Mouse (Mus musculus) cortical plate, adult 2 months (tissue): Measurements from ENCODE around the gene C1qtnf7. TPM values are rescaled to one million over a fixed set of nuclear protein-coding genes. Genes with fewer than 3 reads are reported as not detected.

Experiments used
- H3K27ac ChIP-seq: fragments of 200-500 bp; 2 replicates; pipeline ENCODE4 v1.5.1; 2012; ENCODE audit warnings: low read length, control low read depth, inconsistent platforms; ENCODE audit not compliant: insufficient read depth
- H3K4me1 ChIP-seq: fragments of 200-500 bp; 2 replicates; pipeline ENCODE4 v1.6.1; 2011; ENCODE audit warnings: low read length; ENCODE audit not compliant: control insufficient read depth, insufficient read depth
- H3K4me3 ChIP-seq: fragments of 200-500 bp; 2 replicates; pipeline ENCODE4 v1.5.1; 2011; ENCODE audit warnings: mild to moderate bottlenecking, low read length, control low read depth; ENCODE audit not compliant: insufficient read depth
- CTCF ChIP-seq: fragments of 200-500 bp; IDR thresholded peaks from 2 replicates; pipeline ENCODE4 v1.5.1; 2011; ENCODE audit warnings: mild to moderate bottlenecking, control low read depth, low read length; ENCODE audit not compliant: insufficient read depth; ENCODE audit errors: extremely low read depth
- POLR2A ChIP-seq: fragments of 200-500 bp; IDR thresholded peaks from 2 replicates; pipeline ENCODE4 v1.6.1; 2011; ENCODE audit warnings: mild to moderate bottlenecking, low read length, control low read depth; ENCODE audit not compliant: insufficient read depth; ENCODE audit errors: extremely low read depth
- polyA plus RNA-seq: library from polyadenylated mRNA; depleted of rRNA; stranded (reverse); fragments of >200 nt; gene quantifications from 2 replicates; pipeline ENCODE4 v1.2.3, GENCODE M21; 2012

C1qtnf7 gene
- polyA plus RNA-seq, 1 experiment: 0.92 TPM

- no peak overlapping the region for H3K4me3 ChIP-seq
- H3K27ac ChIP-seq: no peak overlapping the region
- H3K4me1 ChIP-seq: no peaks in the 10 kb centered on the region
- TF ChIP-seq POLR2A (no peak), CTCF (no peak)
Measured at GRCm38 (mm10) chr5:43590311-43590731, 75.0 kb downstream of the C1qtnf7 start.

GRCm38 (mm10) chr5:43601601-43602000, 86.3 kb downstream of the C1qtnf7 start:
- no peak overlapping the region for H3K27ac ChIP-seq
- H3K4me3 ChIP-seq: no peak overlapping the region
- TF ChIP-seq CTCF (no peak), POLR2A (no peak)
- no peaks in the 10 kb centered on the region for H3K4me1 ChIP-seq

DNA sequence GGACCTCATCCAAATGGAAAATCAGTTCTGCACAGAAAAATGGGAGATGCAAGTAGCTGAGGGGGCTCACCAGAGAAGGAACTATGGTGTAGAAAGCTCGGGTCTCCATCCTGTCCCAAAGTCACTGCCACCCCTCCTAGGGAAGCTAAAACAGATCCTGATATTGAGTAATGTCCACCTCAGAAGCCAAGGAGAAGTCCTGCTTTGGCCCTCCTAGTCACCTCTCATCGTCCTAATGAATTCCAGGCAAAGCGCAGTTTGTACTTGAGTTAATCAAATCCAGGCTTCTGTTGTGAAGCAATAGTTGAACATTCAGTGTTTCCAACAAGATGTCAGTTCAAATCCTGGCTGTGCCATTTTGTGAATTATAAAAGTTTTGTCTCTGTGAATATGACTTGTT, 87.2 kb downstream of the C1qtnf7 start:
- H3K4me3 ChIP-seq: no peak overlapping the region
- H3K4me1 ChIP-seq: no peaks in the 10 kb centered on the region
- H3K27ac ChIP-seq: no peak overlapping the region
- TF ChIP-seq POLR2A (no peak), CTCF (no peak)

- H3K4me1 ChIP-seq: no peaks in the 10 kb centered on the region
- H3K27ac ChIP-seq: no peak overlapping the region
- TF ChIP-seq CTCF: no peak
- no peak for TF ChIP-seq POLR2A
- H3K4me3 ChIP-seq: no peak overlapping the region
Measured at GRCm38 (mm10) chr5:43603559-43603958, 88.2 kb downstream of the C1qtnf7 start.

DNA sequence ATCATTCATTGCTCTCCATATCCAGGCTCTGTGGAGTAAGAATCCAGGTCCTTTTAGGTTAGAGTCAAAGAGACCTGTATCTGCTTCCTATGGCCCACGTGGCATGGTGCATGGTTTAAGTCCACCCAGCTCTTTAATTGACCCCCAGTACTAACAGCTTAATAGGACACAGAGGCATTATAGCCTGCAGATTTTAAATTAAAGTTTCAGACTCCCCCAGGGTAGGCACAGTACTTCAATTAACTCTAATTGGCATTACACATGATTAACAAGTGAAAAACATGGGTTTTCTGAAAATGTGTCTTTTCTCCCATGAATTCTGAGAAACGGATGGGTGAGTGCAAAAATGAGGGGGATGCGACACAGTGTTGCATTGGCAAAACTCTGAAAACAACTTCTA, 92.7 kb downstream of the C1qtnf7 start:
- TF ChIP-seq CTCF: no peak
- no peak for TF ChIP-seq POLR2A
- H3K4me3 ChIP-seq: no peak overlapping the region
- H3K4me1 ChIP-seq: no peaks in the 10 kb centered on the region
- H3K27ac ChIP-seq: no peak overlapping the region

DNA sequence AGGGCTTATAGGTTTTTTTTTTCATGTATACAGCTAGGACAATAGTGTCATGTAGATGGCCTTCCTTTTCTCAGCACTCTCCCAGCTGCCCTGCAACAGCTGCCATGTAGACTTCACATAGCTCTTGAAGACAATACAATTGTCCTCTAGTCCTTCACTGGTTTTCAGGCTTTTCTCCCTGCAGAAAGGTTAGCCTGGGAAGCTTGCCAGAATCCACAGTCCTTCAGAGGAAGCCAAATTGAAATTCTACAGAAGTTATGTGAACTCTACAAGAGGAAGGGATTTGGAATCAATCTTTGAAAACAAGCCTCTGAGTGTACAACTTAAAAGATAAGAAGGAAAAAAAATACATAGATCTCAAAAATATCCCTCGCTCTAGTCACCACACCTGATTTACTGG, 94.4 kb downstream of the C1qtnf7 start:
- Histone ChIP-seq H3K4me3 (no peak overlapping the region), H3K4me1 (no peaks in the 10 kb centered on the region), H3K27ac (no peak overlapping the region)
- TF ChIP-seq CTCF (no peak), POLR2A (no peak)

DNA sequence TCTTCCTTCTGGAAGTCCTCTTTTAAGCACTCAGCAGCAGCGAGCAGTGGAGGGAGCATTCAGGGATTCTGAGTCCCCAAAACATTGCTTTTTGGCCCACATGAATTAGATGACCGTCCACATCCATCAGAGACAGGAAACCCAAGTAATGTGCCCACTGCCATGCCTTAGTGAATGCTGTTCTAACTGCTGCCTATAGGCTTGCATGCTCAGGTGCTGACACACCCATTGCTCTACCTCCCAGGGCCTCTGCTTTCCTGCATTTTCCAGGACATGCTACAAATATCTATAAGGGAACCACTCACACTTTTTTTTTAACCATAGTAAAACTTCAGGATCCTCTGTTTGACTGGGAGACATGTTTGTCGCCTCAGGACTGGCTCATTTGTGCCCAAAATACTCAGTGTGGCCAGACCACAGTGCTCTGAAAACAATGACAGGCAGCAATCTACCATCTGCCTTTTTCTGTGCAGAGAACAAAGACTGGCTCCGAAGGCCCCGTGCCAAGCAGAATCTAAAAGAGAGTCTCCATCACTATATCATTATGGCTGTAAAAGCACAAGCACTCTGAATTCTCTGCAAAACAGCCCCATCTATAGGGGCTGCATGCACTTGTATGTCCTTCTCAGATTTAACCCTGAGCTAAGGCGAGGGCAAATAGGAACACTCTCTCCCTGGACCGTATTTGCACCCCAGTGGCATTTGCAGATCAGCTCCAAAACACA, 106.4 kb downstream of the C1qtnf7 start:
- H3K4me3 ChIP-seq: no peak overlapping the region
- TF ChIP-seq CTCF: 0 out of 2 replicates have a peak, but pooled peaks have one; percentile 8
- TF ChIP-seq POLR2A: no peak
- no peaks in the 10 kb centered on the region for H3K4me1 ChIP-seq
- no peak overlapping the region for H3K27ac ChIP-seq

- TF ChIP-seq CTCF: no peak
- no peak for TF ChIP-seq POLR2A
- no peaks in the 10 kb centered on the region for H3K4me1 ChIP-seq
- H3K27ac ChIP-seq: no peak overlapping the region
- H3K4me3 ChIP-seq: no peak overlapping the region
Measured at GRCm38 (mm10) chr5:43625407-43625806, 110.1 kb downstream of the C1qtnf7 start.

DNA sequence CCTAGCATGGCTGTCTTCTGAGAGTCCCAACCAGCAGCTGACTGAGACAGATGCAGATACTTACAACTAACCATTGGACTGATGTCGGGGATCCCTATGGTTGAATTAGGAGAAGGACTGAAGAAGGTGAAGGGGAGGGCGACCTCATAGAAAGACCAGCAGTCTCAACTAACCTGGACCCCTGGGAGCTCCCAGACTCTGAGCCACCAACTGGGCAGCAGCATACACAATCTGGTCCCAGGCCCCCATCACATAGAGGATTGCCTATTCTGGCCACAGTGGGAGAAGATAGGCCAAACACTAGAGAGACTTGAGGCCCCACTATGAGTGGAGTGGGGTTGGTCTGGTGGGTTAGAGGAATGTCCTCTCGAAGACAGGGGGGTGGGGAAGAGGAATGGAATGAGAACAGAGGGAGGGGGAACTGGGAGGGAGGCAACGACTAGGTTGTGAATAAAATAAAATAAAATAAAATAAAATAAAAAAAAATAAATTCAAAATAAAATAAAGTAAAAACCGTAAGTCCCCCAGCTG, 118.8 kb downstream of the C1qtnf7 start:
- TF ChIP-seq CTCF (no peak), POLR2A (no peak)
- Histone ChIP-seq H3K4me1 (no peaks in the 10 kb centered on the region), H3K27ac (no peak overlapping the region), H3K4me3 (no peak overlapping the region)

GRCm38 (mm10) chr5:43634602-43635081, 119.3 kb downstream of the C1qtnf7 start:
- Histone ChIP-seq H3K4me3 (no peak overlapping the region), H3K27ac (no peak overlapping the region), H3K4me1 (no peaks in the 10 kb centered on the region)
- peak; percentile 30; the same call in 1 of the 2 replicates for TF ChIP-seq CTCF
- TF ChIP-seq POLR2A: no peak

DNA sequence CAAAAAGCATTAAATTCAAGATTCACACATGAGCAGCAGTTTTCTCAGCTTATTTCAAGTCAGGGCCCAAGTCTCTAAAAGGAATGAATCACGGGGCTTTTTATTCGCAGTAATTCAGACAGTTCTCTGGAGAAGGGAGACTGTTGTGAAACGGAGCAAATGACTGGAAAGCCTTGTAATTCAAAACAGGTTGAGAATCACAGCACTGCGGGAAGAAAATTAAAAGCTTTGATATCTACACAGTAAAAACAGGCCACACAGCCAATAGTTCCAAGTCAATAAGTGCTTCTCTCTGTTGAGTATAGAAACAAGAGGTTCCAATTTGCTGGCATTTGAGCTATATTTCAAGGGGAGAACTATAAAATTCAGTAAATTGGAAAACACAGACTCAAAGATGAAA, 129.7 kb downstream of the C1qtnf7 start:
- no peaks in the 10 kb centered on the region for H3K4me1 ChIP-seq
- TF ChIP-seq POLR2A (no peak), CTCF (no peak)
- no peak overlapping the region for H3K4me3 ChIP-seq
- no peak overlapping the region for H3K27ac ChIP-seq
